Mouse (Mus musculus): ENCODE results near the gene Slc16a3. TPM values are rescaled to one million over a fixed set of nuclear protein-coding genes. Genes with fewer than 3 reads are reported as not detected.

Slc16a3 gene
- not detected for polyA plus RNA-seq (2014; fragmentation: Illumina TruSeq; extraction: RNeasy Lipid Tissue Mini Kit (QIAGEN cat#74804); ENCODE audit: low read depth, low replicate concordance)

DNA sequence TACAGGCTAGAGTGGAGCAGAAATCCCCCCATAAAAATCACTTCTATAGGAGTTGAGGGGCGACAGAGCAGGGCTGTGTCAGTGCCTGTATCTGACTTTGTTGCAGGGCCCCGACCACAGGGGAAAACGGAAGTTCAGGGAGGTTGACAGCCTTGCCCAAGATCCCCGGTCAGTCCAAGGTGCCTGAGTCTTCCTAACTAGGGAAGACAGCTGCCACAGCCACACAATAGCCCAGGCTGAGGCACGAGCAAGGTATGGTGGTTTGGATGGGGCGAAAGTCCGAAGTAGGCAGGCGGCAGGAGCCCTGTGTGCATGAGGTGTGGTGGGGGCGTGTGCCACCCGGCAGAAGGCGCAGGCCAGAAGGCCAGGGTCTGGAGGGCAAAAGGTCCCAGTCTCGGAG lies at the start of gene Slc16a3:
Gene Slc16a3 (plus strand): TSS at position 153 of the 400 bp plus-strand sequence.

DNA sequence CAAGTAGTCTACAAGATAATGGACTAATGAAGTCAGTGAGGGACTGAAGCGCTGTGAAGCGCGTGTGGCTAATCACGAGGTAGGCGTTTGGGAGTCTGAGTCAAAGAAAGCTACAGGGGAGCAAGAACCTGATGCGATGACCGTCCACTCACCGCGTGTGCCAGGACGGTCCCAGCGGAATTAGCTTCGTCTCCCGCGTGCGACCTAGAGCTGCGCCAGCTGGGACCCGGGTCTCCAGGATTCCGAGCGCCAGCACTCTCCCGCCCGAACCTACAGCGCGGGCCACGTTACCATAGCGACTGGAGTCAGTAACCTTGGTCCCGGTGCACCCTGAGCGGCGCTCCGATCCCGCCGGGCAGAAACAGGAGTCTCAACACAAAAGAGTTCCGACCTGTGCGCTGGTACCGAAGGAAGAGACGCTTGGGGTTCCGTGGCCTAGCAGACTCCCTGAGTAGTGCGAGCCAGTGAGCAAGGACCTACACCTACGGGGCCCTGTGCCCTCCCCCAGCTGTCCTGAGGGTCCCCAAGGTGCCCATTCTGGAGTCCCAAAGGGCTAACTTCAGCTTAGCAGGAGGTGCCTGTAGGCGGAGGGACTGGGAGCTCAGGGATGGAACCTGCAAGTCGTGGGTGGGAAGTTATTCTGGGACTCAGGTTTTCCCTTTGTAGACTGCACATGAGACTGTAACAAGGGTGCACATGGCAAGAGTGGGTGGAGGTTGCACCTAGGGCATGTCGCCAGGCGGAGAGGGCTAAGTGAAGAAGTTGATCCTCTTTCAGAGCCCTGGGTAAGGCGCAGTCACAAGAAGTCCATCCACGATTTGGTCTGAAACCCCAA lies 15.5 kb upstream of the Slc16a3 start, which contains the start of gene Ccdc57:
Gene Ccdc57 (minus strand): TSS at position 309 of the 835 bp plus-strand sequence.

DNA sequence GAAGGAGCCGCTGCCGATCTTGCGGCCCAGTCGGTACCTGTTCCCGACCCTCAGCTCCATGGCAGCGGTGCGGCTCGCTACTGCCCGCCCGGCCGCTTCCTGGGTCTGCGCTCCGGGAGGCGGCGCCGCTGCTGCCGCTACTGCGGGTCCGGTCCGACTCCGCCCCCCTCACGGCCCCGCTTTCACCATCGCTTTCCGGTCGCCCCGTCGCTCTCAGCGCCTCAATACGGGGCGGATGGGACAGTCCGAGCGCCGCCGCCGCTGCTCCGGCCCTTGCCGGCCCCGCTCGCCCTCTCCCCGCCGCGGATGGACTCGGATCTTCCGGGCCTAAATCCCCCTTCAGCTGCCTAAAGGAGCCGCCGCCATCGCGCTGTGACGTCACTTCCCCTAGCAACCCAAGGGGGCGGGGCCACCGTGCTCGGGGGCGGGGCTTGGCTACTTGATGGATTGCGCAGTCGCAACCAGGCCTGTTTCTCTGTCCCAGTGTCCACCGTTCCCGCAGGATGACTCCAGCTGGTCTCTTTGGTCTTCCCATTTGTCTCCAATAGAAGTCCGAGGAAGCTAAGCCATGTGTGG lies 42.8 kb downstream of the Slc16a3 start, which contains the start of gene Csnk1d:
Gene Csnk1d (minus strand): TSS at position 380 of the 576 bp plus-strand sequence.

Other genes with a start within 250 kb of the Slc16a3 start
- 4.1 TPM for gene Cenpx, start 234.7 kb upstream of the Slc16a3 start, polyA plus RNA-seq (2014; fragmentation: Illumina TruSeq; extraction: RNeasy Lipid Tissue Mini Kit (QIAGEN cat#74804); ENCODE audit: low read depth, low replicate concordance)
- 0.16 TPM for gene Lrrc45, start 234.6 kb upstream of the Slc16a3 start, polyA plus RNA-seq (2014; fragmentation: Illumina TruSeq; extraction: RNeasy Lipid Tissue Mini Kit (QIAGEN cat#74804); ENCODE audit: low read depth, low replicate concordance)
- not detected for gene Rac3, start 227.0 kb upstream of the Slc16a3 start, polyA plus RNA-seq (2014; fragmentation: Illumina TruSeq; extraction: RNeasy Lipid Tissue Mini Kit (QIAGEN cat#74804); ENCODE audit: low read depth, low replicate concordance)
- 13.1 TPM for gene Dcxr, start 221.2 kb upstream of the Slc16a3 start, polyA plus RNA-seq (2014; fragmentation: Illumina TruSeq; extraction: RNeasy Lipid Tissue Mini Kit (QIAGEN cat#74804); ENCODE audit: low read depth, low replicate concordance)
- gene Cbr2, start 216.4 kb upstream of the Slc16a3 start, polyA plus RNA-seq (2014; fragmentation: Illumina TruSeq; extraction: RNeasy Lipid Tissue Mini Kit (QIAGEN cat#74804); ENCODE audit: low read depth, low replicate concordance) = not detected
- gene Hmga1b, start 185.7 kb upstream of the Slc16a3 start, polyA plus RNA-seq (2014; fragmentation: Illumina TruSeq; extraction: RNeasy Lipid Tissue Mini Kit (QIAGEN cat#74804); ENCODE audit: low read depth, low replicate concordance) = not detected
- 0.87 TPM for gene Rfng, start 164.3 kb upstream of the Slc16a3 start, polyA plus RNA-seq (2014; fragmentation: Illumina TruSeq; extraction: RNeasy Lipid Tissue Mini Kit (QIAGEN cat#74804); ENCODE audit: low read depth, low replicate concordance)
- 8.5 TPM for gene Gps1, start 164.2 kb upstream of the Slc16a3 start, polyA plus RNA-seq (2014; fragmentation: Illumina TruSeq; extraction: RNeasy Lipid Tissue Mini Kit (QIAGEN cat#74804); ENCODE audit: low read depth, low replicate concordance)
- 16.2 TPM for gene Dus1l, start 152.1 kb upstream of the Slc16a3 start, polyA plus RNA-seq (2014; fragmentation: Illumina TruSeq; extraction: RNeasy Lipid Tissue Mini Kit (QIAGEN cat#74804); ENCODE audit: low read depth, low replicate concordance)
- 6.6 TPM for gene Fasn, start 123.9 kb upstream of the Slc16a3 start, polyA plus RNA-seq (2014; fragmentation: Illumina TruSeq; extraction: RNeasy Lipid Tissue Mini Kit (QIAGEN cat#74804); ENCODE audit: low read depth, low replicate concordance)
- 0.50 TPM for gene Ccdc57, start 15.6 kb upstream of the Slc16a3 start, polyA plus RNA-seq (2014; fragmentation: Illumina TruSeq; extraction: RNeasy Lipid Tissue Mini Kit (QIAGEN cat#74804); ENCODE audit: low read depth, low replicate concordance)
- 20.9 TPM for gene Csnk1d, start 42.9 kb downstream of the Slc16a3 start, polyA plus RNA-seq (2014; fragmentation: Illumina TruSeq; extraction: RNeasy Lipid Tissue Mini Kit (QIAGEN cat#74804); ENCODE audit: low read depth, low replicate concordance)
- gene Cd7, start 90.9 kb downstream of the Slc16a3 start, polyA plus RNA-seq (2014; fragmentation: Illumina TruSeq; extraction: RNeasy Lipid Tissue Mini Kit (QIAGEN cat#74804); ENCODE audit: low read depth, low replicate concordance) = 0.42 TPM
- not detected for gene Sectm1b, start 115.1 kb downstream of the Slc16a3 start, polyA plus RNA-seq (2014; fragmentation: Illumina TruSeq; extraction: RNeasy Lipid Tissue Mini Kit (QIAGEN cat#74804); ENCODE audit: low read depth, low replicate concordance)
- gene Sectm1a, start 132.7 kb downstream of the Slc16a3 start, polyA plus RNA-seq (2014; fragmentation: Illumina TruSeq; extraction: RNeasy Lipid Tissue Mini Kit (QIAGEN cat#74804); ENCODE audit: low read depth, low replicate concordance) = 1.0 TPM
- gene Tex19.2, start 170.2 kb downstream of the Slc16a3 start, polyA plus RNA-seq (2014; fragmentation: Illumina TruSeq; extraction: RNeasy Lipid Tissue Mini Kit (QIAGEN cat#74804); ENCODE audit: low read depth, low replicate concordance) = not detected
- gene Tex19.1, start 197.7 kb downstream of the Slc16a3 start, polyA plus RNA-seq (2014; fragmentation: Illumina TruSeq; extraction: RNeasy Lipid Tissue Mini Kit (QIAGEN cat#74804); ENCODE audit: low read depth, low replicate concordance) = not detected
- gene Uts2r, start 211.8 kb downstream of the Slc16a3 start, polyA plus RNA-seq (2014; fragmentation: Illumina TruSeq; extraction: RNeasy Lipid Tissue Mini Kit (QIAGEN cat#74804); ENCODE audit: low read depth, low replicate concordance) = not detected